Comparison of ENCODE assay signal across 8 mouse cellular contexts in the genomic region with DNA sequence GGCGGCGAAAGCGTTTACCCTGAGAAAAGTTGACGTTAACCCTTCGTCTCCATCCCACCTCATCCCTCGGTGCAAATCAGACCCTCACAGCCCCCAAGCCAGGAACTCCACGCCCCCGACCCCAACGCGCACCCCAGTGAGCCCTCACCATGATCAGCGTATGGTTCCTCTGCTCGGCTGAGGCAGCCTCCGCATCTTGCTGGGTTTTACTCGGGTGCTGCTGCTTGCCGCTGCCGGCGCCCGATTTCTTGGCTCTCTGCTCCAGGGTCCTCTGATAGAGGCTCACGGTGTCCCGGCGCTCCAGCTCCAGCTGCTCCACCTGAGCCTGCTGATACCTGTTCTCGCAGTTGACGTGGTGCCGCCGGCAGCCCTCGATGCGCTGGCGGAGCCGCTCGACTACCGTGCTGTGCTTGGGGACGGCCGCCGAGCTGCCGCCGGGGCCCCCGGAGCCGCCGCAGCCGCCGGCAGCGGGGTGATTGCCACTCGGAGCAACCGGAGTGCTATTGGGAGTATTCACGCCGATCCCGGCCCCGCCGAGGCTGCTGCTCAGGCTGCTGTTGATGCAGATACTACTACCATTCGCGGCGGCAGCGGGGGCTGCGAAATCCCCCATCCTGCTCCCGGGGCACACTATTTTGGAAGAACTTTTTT. TPM values are rescaled to one million over a fixed set of nuclear protein-coding genes. Genes with fewer than 3 reads are reported as not detected.
DNase-seq lines count a peak whose midpoint lies in the region; ATAC-seq and TF ChIP-seq lines count a peak whose summit lies in the region.

No protein-coding gene starts in this region.

- H3K9me3 ChIP-seq in MEL (replicated peaks; ENCODE audit: insufficient read depth, low read length) = no peaks in the 10 kb centered on the region
- no peaks in the 10 kb centered on the region for H3K9me3 ChIP-seq in hindbrain, embryonic 10.5 days
- no peaks in the 10 kb centered on the region for H3K9me3 ChIP-seq in lung, embryonic 15.5 days

- H3K27me3 ChIP-seq in MEL (ENCODE audit: control insufficient read depth in 1 of 2, insufficient read depth in 2 of 2, low read length in 2 of 2) = no peaks in the 10 kb centered on the region
- H3K27me3 ChIP-seq in hindbrain, embryonic 10.5 days (ENCODE audit: insufficient read depth, poor library complexity, severe bottlenecking) = no peaks in the 10 kb centered on the region
- H3K27me3 ChIP-seq in lung, embryonic 15.5 days = no peaks in the 10 kb centered on the region

- H3K4me3 ChIP-seq in MEL (ENCODE audit: control insufficient read depth in 1 of 2, insufficient read depth in 1 of 2, low read depth in 2 of 2, low read length in 2 of 2) = peak overlapping the region; percentile 86 to 99
- peak overlapping the region; percentile 75 for H3K4me3 ChIP-seq in hindbrain, embryonic 10.5 days
- peak overlapping the region; percentile 74 for H3K4me3 ChIP-seq in lung, embryonic 15.5 days

- no peak for TF ChIP-seq CTCF in MEL (IDR thresholded peaks at IDR 0.05 in 2 of 3, conservative IDR thresholded peaks at IDR 0.05 in 1 of 3; ENCODE audit: control insufficient read depth in 1 of 3, insufficient read depth in 1 of 3, low read depth in 2 of 3, low read length in 3 of 3, poor library complexity in 1 of 3, severe bottlenecking in 1 of 3)

- no peak for TF ChIP-seq EP300 in MEL (IDR thresholded peaks at IDR 0.05; ENCODE audit: low read depth in 1 of 2, low read length in 2 of 2)

- peak overlapping the region; percentile 77 for H3K4me2 ChIP-seq in lung, embryonic 15.5 days

- WGBS in hindbrain, embryonic 10.5 days = under 1% methylated on average over 55 of the region's 55 CpGs
- WGBS in lung, embryonic 15.5 days = under 1% methylated on average over 55 of the region's 55 CpGs

- H3K27ac ChIP-seq in MEL (ENCODE audit: control insufficient read depth, low read depth, low read length) = peak overlapping the region; percentile 72
- H3K27ac ChIP-seq in hindbrain, embryonic 10.5 days = peak overlapping the region; percentile 99
- H3K27ac ChIP-seq in lung, embryonic 15.5 days = peak overlapping the region; percentile 99

- peaks cover 0 to 4% of the 10 kb centered on the region in 2 experiments; a peak in 1 of 4 replicates for H3K4me1 ChIP-seq in MEL (ENCODE audit: control insufficient read depth in 1 of 2, insufficient read depth in 2 of 2, low read length in 2 of 2)
- peaks cover 24% of the 10 kb centered on the region for H3K4me1 ChIP-seq in hindbrain, embryonic 10.5 days (replicated peaks)
- peaks cover 28% of the 10 kb centered on the region for H3K4me1 ChIP-seq in lung, embryonic 15.5 days

- peak overlapping the region; percentile 97 for H3K9ac ChIP-seq in MEL (ENCODE audit: control insufficient read depth, low read depth, low read length, poor library complexity, severe bottlenecking)
- peak overlapping the region; percentile 87 for H3K9ac ChIP-seq in lung, embryonic 15.5 days

- no peak for ATAC-seq in lung, embryonic 15.5 days (ENCODE audit: borderline replicate concordance, extremely low read depth, low FRiP score, low TSS enrichment)

- peak in 1 of 2 experiments; percentile 2; a peak in 1 of 4 replicates for TF ChIP-seq POLR2A in MEL (IDR thresholded peaks at IDR 0.05; ENCODE audit: control insufficient read depth in 1 of 2, insufficient read depth in 1 of 2, low read depth in 1 of 2, low read length in 2 of 2, poor library complexity in 1 of 2)

- peaks cover 13% of the 10 kb centered on the region; the same call in 1 of the 2 replicates for H3K79me2 ChIP-seq in MEL (ENCODE audit: control insufficient read depth, insufficient read depth, low read length, poor library complexity)

- DNase-seq in MEL (ENCODE audit: low read depth, low spot score) = peak; percentile 69
- peak; percentile 40 for DNase-seq in c-Kit-positive CD71-positive TER-119-positive erythroid progenitor cells, embryonic 14.5 days (ENCODE audit: low spot score)
- peak; percentile 17 for DNase-seq in forelimb bud, embryonic 11.5 days (ENCODE audit: low read depth, low spot score)
- DNase-seq in hindbrain, embryonic 10.5 days (ENCODE audit: low spot score) = peak; percentile 63
- DNase-seq in layer of hippocampus, adult 9-11 months = peak; percentile 35
- DNase-seq in ovary, postnatal 36 days (ENCODE audit: low spot score) = peak; percentile 68
- peak; percentile 60 to 63 for DNase-seq in thymus, postnatal 36 days

- no peak for TF ChIP-seq RAD21 in MEL (IDR thresholded peaks at IDR 0.05; ENCODE audit: low read depth, low read length)

- H3K36me3 ChIP-seq in MEL (ENCODE audit: control insufficient read depth in 1 of 2, insufficient read depth in 2 of 2, low read length in 2 of 2) = 0 out of 4 replicates have a peak, but pooled peaks cover 0 to 2% of the 10 kb centered on the region in 2 experiments
- peaks cover 4% of the 10 kb centered on the region; the same call in 1 of the 2 replicates for H3K36me3 ChIP-seq in hindbrain, embryonic 10.5 days
- H3K36me3 ChIP-seq in lung, embryonic 15.5 days = no peaks in the 10 kb centered on the region

TF ChIP-seq in MEL, 35 proteins besides CTCF, POLR2A, EP300 and RAD21:
- no peak for TF ChIP-seq HCFC1 (IDR thresholded peaks at IDR 0.05; ENCODE audit: low read depth, low read length)
- no peak for TF ChIP-seq POLR2AphosphoS5 (IDR thresholded peaks at IDR 0.05; ENCODE audit: borderline replicate concordance, low read depth, low read length)
- 0 out of 2 replicates have a peak, but pooled peaks have one; percentile 16 for TF ChIP-seq MAZ (IDR thresholded peaks at IDR 0.05; ENCODE audit: low read depth, low read length)
- no peak for TF ChIP-seq E2F4 (IDR thresholded peaks at IDR 0.05; ENCODE audit: borderline replicate concordance, low read depth, low read length)
- TF ChIP-seq MYB (IDR thresholded peaks at IDR 0.05; ENCODE audit: low read depth, low read length) = no peak
- TF ChIP-seq USF2 (IDR thresholded peaks at IDR 0.05; ENCODE audit: borderline replicate concordance in 1 of 2, insufficient read depth in 1 of 2, low read depth in 1 of 2, low read length in 2 of 2) = no peak
- no peak; the same call in 1 of the 2 replicates for TF ChIP-seq SIN3A (IDR thresholded peaks at IDR 0.05; ENCODE audit: low read length)
- TF ChIP-seq GABPA (IDR thresholded peaks at IDR 0.05; ENCODE audit: low read depth, low read length) = no peak
- no peak for TF ChIP-seq RCOR1 (IDR thresholded peaks at IDR 0.05; ENCODE audit: low read depth, low read length)
- TF ChIP-seq NELFE (IDR thresholded peaks at IDR 0.05; ENCODE audit: low read depth, low read length) = no peak; the same call in 1 of the 2 replicates
- no peak for TF ChIP-seq ZC3H11A (IDR thresholded peaks at IDR 0.05; ENCODE audit: low read depth, low read length)
- TF ChIP-seq ELF1 (IDR thresholded peaks at IDR 0.05; ENCODE audit: low read depth, low read length) = no peak
- TF ChIP-seq KAT2A (conservative IDR thresholded peaks at IDR 0.05; ENCODE audit: low read depth, low read length) = no peak
- TF ChIP-seq MXI1 (IDR thresholded peaks at IDR 0.05; ENCODE audit: low read depth, low read length) = peak; percentile 4; the same call in 1 of the 2 replicates
- peak; percentile 40; the same call in 1 of the 2 replicates for TF ChIP-seq MAX (IDR thresholded peaks at IDR 0.05; ENCODE audit: low read length)
- TF ChIP-seq BHLHE40 (IDR thresholded peaks at IDR 0.05; ENCODE audit: borderline replicate concordance, low read depth, low read length) = no peak
- TF ChIP-seq UBTF (IDR thresholded peaks at IDR 0.05; ENCODE audit: borderline replicate concordance, insufficient read depth, low read depth, low read length) = peak; percentile 93

RNA-seq across cellular contexts. Expression of gene Maml3, which starts 1.2 kb away (rescaled TPM):
- 2.0 and 2.6 TPM in 2 replicates for total RNA-seq in MEL (2012; rRNA removed)
- polyA plus RNA-seq in MEL (2012; ENCODE audit: insufficient read depth in 1 of 2, insufficient read length in 2 of 2, low read depth in 1 of 2, low replicate concordance in 2 of 2, missing spikeins in 1 of 2) = 1 to 10 TPM in 1 of 2 experiments, not detected in 1; 4.1 TPM
- polyA plus RNA-seq in hindbrain, embryonic 10.5 days (2016; fragmentation: Nextera tagmentation; extraction: Ambion mirVana) = 5.6 and 5.9 TPM in 2 replicates
- 7.4 and 8.4 TPM in 2 replicates for polyA plus RNA-seq in lung, embryonic 15.5 days (2015; fragmentation: Nextera tagmentation; extraction: Ambion mirVana)

Comparison
In these comparisons a context has a peak if more than half of its experiments do, and no peak if none do; other contexts are left out.
1. DNase-seq: peak in every context shown above with its lines; median percentile 69 in MEL; 68 in ovary, postnatal 36 days; 63 in hindbrain, embryonic 10.5 days; 62 in thymus, postnatal 36 days; 40 in c-Kit-positive CD71-positive TER-119-positive erythroid progenitor cells, embryonic 14.5 days; 35 in layer of hippocampus, adult 9-11 months; 17 in forelimb bud, embryonic 11.5 days.